In the genomic region with DNA sequence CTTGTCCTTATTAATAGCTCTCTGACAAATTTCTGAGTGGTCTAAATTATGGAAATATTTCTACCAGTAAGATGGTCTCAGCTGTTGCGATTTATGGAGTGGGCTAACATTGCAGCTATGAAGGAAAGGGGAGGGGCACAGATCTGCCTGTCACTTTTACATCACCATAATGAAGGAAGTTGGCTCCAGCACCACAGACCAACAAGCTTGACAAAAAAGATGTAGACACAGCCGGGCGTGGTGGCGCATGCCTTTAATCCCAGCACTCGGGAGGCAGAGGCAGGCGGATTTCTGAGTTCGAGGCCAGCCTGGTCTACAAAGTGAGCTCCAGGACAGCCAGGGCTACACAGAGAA, we compare ENCODE assay signal across 5 mouse cellular contexts.
DNase-seq lines count a peak whose midpoint lies in the region; ATAC-seq and TF ChIP-seq lines count a peak whose summit lies in the region.
"Not testable (repeated sequence)": the region's sequence is repeated elsewhere in the genome, so short reads cannot be mapped to it uniquely, and the experiment has no call there.

No protein-coding gene starts in this region.

- not testable (repeated sequence) for H3K36me3 ChIP-seq in forebrain, embryonic 13.5 days (ENCODE audit: poor library complexity, severe bottlenecking); forebrain, embryonic 15.5 days; forebrain, postnatal 0 days (ENCODE audit: insufficient read depth); macrophage (ENCODE audit: inconsistent target)

- DNase-seq in brain, embryonic 14.5 days (ENCODE audit: low read depth), result peak; percentile 59
- DNase-seq in forebrain, postnatal 0 days, result not testable (repeated sequence)

- peak; percentile 58; the same call in 1 of the 2 replicates for ATAC-seq in forebrain, embryonic 13.5 days
- peak; percentile 58; the same call in 1 of the 2 replicates for ATAC-seq in forebrain, embryonic 15.5 days (replicated peaks)
- peak; percentile 32; the same call in 1 of the 2 replicates for ATAC-seq in forebrain, postnatal 0 days

- TF ChIP-seq POLR2A in brain, embryonic 14.5 days (IDR thresholded peaks at IDR 0.05; ENCODE audit: borderline replicate concordance, extremely low read depth, insufficient read depth, insufficient read length, poor library complexity, severe bottlenecking), result not testable (repeated sequence)

- not testable (repeated sequence) for H3K27ac ChIP-seq in forebrain, embryonic 13.5 days; forebrain, postnatal 0 days (ENCODE audit: low read depth, low read length)
- H3K27ac ChIP-seq in forebrain, embryonic 15.5 days (replicated peaks), result peak overlapping the region; percentile 56; the same call in 1 of the 2 replicates
- peak overlapping the region; percentile 94; the same call in 1 of the 2 replicates for H3K27ac ChIP-seq in macrophage

- H3K9me3 ChIP-seq in forebrain, embryonic 13.5 days (replicated peaks); forebrain, embryonic 15.5 days; forebrain, postnatal 0 days (ENCODE audit: low read length): not testable (repeated sequence)

- H3K4me2 ChIP-seq in forebrain, embryonic 13.5 days; forebrain, embryonic 15.5 days (replicated peaks); forebrain, postnatal 0 days (ENCODE audit: low read depth): not testable (repeated sequence)

- TF ChIP-seq CTCF in brain, embryonic 14.5 days (IDR thresholded peaks at IDR 0.05; ENCODE audit: borderline replicate concordance, extremely low read depth, insufficient read depth, insufficient read length); forebrain, postnatal 0 days (IDR thresholded peaks at IDR 0.05; ENCODE audit: low read depth): not testable (repeated sequence)

- not testable (repeated sequence) for H3K9ac ChIP-seq in forebrain, embryonic 13.5 days; forebrain, embryonic 15.5 days (replicated peaks); forebrain, postnatal 0 days

- not testable (repeated sequence) for H3K4me1 ChIP-seq in forebrain, embryonic 13.5 days; forebrain, embryonic 15.5 days; forebrain, postnatal 0 days (ENCODE audit: insufficient read depth)

- 90% methylated on average over 7 of the region's 7 CpGs for WGBS in forebrain, embryonic 13.5 days
- 79% methylated on average over 7 of the region's 7 CpGs for WGBS in forebrain, embryonic 15.5 days
- 56% methylated on average over 5 of the region's 7 CpGs for WGBS in forebrain, postnatal 0 days
- WGBS in macrophage (ENCODE audit: missing documents), result 99% methylated on average over 5 of the region's 7 CpGs

- H3K79me2 ChIP-seq in macrophage (ENCODE audit: inconsistent target), result not testable (repeated sequence)

- not testable (repeated sequence) for H3K4me3 ChIP-seq in forebrain, embryonic 13.5 days; forebrain, embryonic 15.5 days; forebrain, postnatal 0 days (ENCODE audit: low read depth, low read length); macrophage (ENCODE audit: inconsistent target)

- H3K27me3 ChIP-seq in forebrain, embryonic 13.5 days; forebrain, embryonic 15.5 days; forebrain, postnatal 0 days (ENCODE audit: insufficient read depth, low read length): not testable (repeated sequence)
